Mouse (Mus musculus) 416B (cell line): ENCODE measurements around the gene Rarg.

Source experiments
- DNase-seq: peaks from one replicate; pipeline ENCODE4 v3.0.0; 2011; ENCODE audit warnings: low read depth

The Rarg gene

GRCm38 (mm10) chr15:102204674-102205505 is 52.4 kb downstream of the Rarg start, which contains the start of gene Csad:
Csad (minus strand) TSS chr15:102204724.
- no peak for DNase-seq

GRCm38 (mm10) chr15:102203835-102204381 is 53.4 kb downstream of the Rarg start:
- peak; percentile 76 for DNase-seq

GRCm38 (mm10) chr15:102202971-102203834 is 54.1 kb downstream of the Rarg start, which contains the start of gene Zfp740:
Zfp740 (plus strand) TSS chr15:102203249.
- peak; percentile 96 for DNase-seq

- DNase-seq: no peak
These were observed 58.5 kb downstream of the Rarg start for GRCm38 (mm10) chr15:102198841-102199240.

GRCm38 (mm10) chr15:102195373-102195772 is 61.9 kb downstream of the Rarg start:
- DNase-seq: peak; percentile 17

- DNase-seq: peak; percentile 33
These were observed 62.9 kb downstream of the Rarg start for GRCm38 (mm10) chr15:102194439-102194838.

- DNase-seq: peak; percentile 45
These were observed 63.7 kb downstream of the Rarg start for GRCm38 (mm10) chr15:102193652-102194051.

GRCm38 (mm10) chr15:102192820-102193386 is 64.4 kb downstream of the Rarg start:
- peak; percentile 62 for DNase-seq

- no peak for DNase-seq
These were observed 65.0 kb downstream of the Rarg start for GRCm38 (mm10) chr15:102192271-102192812.

- no peak for DNase-seq
These were observed 65.6 kb downstream of the Rarg start for GRCm38 (mm10) chr15:102191699-102192098.

GRCm38 (mm10) chr15:102188883-102189282 is 68.4 kb downstream of the Rarg start:
- no peak for DNase-seq

- no peak for DNase-seq
These were observed 69.2 kb downstream of the Rarg start for GRCm38 (mm10) chr15:102188096-102188495.

GRCm38 (mm10) chr15:102186239-102186638 is 71.1 kb downstream of the Rarg start:
- no peak for DNase-seq
